Mouse (Mus musculus) heart, postnatal 0 days (tissue): ENCODE results near the gene Zfp248. TPM values are rescaled to one million over a fixed set of nuclear protein-coding genes. Genes with fewer than 3 reads are reported as not detected.
A peak's percentile ranks its signal among the peaks of the same experiment; 100 is the strongest.

ENCODE experiments used
- ATAC-seq: fragments of 200-750 bp; cut with Nextera tagmentation; 2 replicates; pipeline ENCODE4 v1.8.0; 2017; ENCODE audit warnings: low read depth, moderate number of reproducible peaks, moderate library complexity; ENCODE audit not compliant: insufficient read depth
- DNase-seq: peaks from one replicate; pipeline ENCODE4 v3.0.0-alpha.2; 2016; ENCODE audit warnings: low spot score
- H3K27ac ChIP-seq: fragments of 300-500 bp; sonication (generic); 2 replicates; pipeline ENCODE4 v1.5.1; 2014; ENCODE audit warnings: low read depth, mild to moderate bottlenecking
- H3K27me3 ChIP-seq: fragments of 300-500 bp; sonication (generic); 2 replicates; pipeline ENCODE4 v1.6.1; 2014; ENCODE audit warnings: low read length, mixed read lengths; ENCODE audit not compliant: control insufficient read depth, insufficient read depth
- H3K36me3 ChIP-seq: fragments of 300-500 bp; sonication (generic); replicated peaks from 2 replicates; pipeline ENCODE4 v1.6.1; 2014; ENCODE audit warnings: low read length, mixed read lengths; ENCODE audit not compliant: control insufficient read depth, insufficient read depth
- H3K4me1 ChIP-seq: fragments of 300-500 bp; sonication (generic); 2 replicates; pipeline ENCODE4 v1.6.1; 2014; ENCODE audit warnings: antibody characterized with exemption; ENCODE audit not compliant: control insufficient read depth, insufficient read depth
- H3K4me2 ChIP-seq: fragments of 300-500 bp; sonication (generic); 2 replicates; pipeline ENCODE4 v1.6.1; 2014; ENCODE audit warnings: low read depth, mild to moderate bottlenecking, low read length, moderate library complexity
- H3K4me3 ChIP-seq: fragments of 300-500 bp; sonication (generic); 2 replicates; pipeline ENCODE4 v1.5.1; 2014; ENCODE audit warnings: low read depth, low read length
- H3K9ac ChIP-seq: fragments of 300-500 bp; sonication (generic); replicated peaks from 2 replicates; pipeline ENCODE4 v1.6.1; 2014; ENCODE audit warnings: low read depth, low read length, mixed read lengths
- H3K9me3 ChIP-seq: fragments of 300-500 bp; sonication (generic); replicated peaks from 2 replicates; pipeline ENCODE4 v1.6.1; 2016; ENCODE audit warnings: low read length; ENCODE audit not compliant: control insufficient read depth
- CTCF ChIP-seq: IDR thresholded peaks from 2 replicates; pipeline ENCODE4 v1.5.1; 2016; ENCODE audit warnings: antibody characterized with exemption, control low read depth, low read depth
- EP300 ChIP-seq: IDR thresholded peaks from 2 replicates; pipeline ENCODE4 v1.6.1; 2016; ENCODE audit warnings: antibody characterized with exemption, low read depth
- WGBS: fragments of 180-500 bp; shearing (Covaris S2); extraction: QIAGEN DNeasy Blood & Tissue Kit; methylation state at CpG from one replicate; pipeline ENCODE4 v1.1.7; 2014; 5-methylcytosine and 5-hydroxymethylcytosine counted together
- polyA plus RNA-seq: library from polyadenylated mRNA; unstranded; fragments of >200 nt; fragmentation: Nextera tagmentation; extraction: Ambion mirVana; gene quantifications from 2 replicates; pipeline ENCODE4 v1.2.1, GENCODE M21; 2015
- total RNA-seq: library from RNA; depleted of rRNA; stranded (reverse); fragments of >200 nt; gene quantifications from 2 replicates; pipeline ENCODE4 v1.2.3, GENCODE M21; 2014; ENCODE audit warnings: low replicate concordance

Gene Zfp248
- total and polyA plus RNA-seq, 2 experiments from 2014 or later = 2.2 to 2.7 TPM

DNA sequence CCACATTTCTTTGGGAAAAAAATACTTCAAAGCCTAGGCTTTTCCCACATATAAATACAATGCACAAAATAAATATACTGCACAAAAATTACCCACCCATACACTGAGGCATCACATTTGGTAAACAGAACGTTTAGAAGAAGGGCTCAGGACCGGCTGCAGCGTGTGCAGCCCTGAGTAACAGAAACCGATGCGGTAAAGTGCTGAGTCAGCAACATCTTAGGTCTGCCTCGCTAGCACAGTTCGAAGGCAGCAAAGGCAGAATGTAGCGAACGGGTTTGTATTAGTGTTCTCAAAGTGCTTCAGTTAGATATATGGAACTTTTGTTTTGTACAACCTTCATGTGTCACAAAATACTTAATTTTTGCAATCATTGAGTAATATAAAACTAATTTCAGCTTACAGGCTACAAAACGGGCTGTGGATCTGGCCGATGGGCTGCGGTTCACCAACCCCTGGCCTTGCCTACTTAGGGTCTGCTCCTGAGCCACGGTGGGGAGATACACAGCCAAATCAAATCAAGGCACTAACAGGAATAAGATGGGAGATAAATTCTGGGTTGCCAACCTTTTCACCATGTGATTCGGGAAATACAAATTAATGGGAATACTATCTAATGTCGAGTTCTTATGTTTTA is 6.9 kb upstream of the Zfp248 start:
- Histone ChIP-seq H3K4me1 (no peaks in the 10 kb centered on the region), H3K27ac (no peak overlapping the region), H3K9ac (no peak overlapping the region), H3K9me3 (no peaks in the 10 kb centered on the region), H3K36me3 (peaks cover 34% of the 10 kb centered on the region), H3K4me3 (no peak overlapping the region), H3K4me2 (no peak overlapping the region), H3K27me3 (no peaks in the 10 kb centered on the region)
- TF ChIP-seq CTCF (no peak), EP300 (no peak)
- 87% methylated on average over 15 of the region's 15 CpGs for WGBS
- DNase-seq (no peak), ATAC-seq (no peak)

DNA sequence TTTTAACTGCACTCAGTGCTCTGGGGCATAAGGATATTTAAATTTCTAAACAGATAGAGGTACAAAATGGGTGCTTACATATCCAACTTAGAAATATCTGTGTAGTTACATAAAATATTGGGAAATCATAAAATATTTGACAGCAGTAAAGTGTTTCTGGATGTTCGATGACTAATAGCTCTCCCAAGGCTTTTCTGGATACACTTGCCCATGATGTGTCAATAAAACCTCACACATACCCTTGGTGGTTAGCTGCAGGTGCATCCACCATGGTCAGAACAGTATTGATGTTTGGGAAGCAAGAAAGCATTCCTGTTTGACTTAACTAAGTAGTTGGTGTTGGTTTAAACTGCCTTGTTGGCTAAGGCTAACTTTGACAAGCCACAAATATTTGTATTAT is 2.4 kb upstream of the Zfp248 start:
- no peak for TF ChIP-seq EP300
- no peak for TF ChIP-seq CTCF
- no peak overlapping the region for H3K4me2 ChIP-seq
- DNase-seq (no peak), ATAC-seq (no peak)
- WGBS = 83% methylated on average over 1 of the region's 1 CpGs
- no peak overlapping the region for H3K4me3 ChIP-seq
- no peaks in the 10 kb centered on the region for H3K4me1 ChIP-seq
- no peak overlapping the region for H3K9ac ChIP-seq
- H3K9me3 ChIP-seq = no peaks in the 10 kb centered on the region
- no peak overlapping the region for H3K27ac ChIP-seq
- H3K27me3 ChIP-seq = no peaks in the 10 kb centered on the region
- H3K36me3 ChIP-seq = peaks cover 4% of the 10 kb centered on the region; the same call in 1 of the 2 replicates

DNA sequence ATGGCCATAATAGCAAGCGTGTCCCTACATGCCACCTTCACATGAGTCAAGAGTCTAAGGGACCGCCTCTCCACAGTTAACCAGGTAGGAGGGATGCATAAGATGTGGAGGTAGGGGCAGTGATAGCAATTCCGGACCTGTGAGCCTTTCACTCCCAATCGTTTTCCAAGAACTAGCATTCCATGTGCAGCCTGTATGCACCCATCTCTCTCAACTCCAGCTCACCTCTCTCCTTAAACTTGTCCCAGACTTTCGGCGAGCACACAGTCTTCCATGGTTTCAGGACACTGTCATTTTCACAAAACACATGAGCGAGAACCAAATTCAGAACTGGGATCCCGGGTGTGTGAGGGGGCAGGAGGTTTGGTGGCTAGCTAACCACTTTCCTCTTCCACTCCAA is 876 bp downstream of the Zfp248 start:
- Histone ChIP-seq H3K36me3 (no peaks in the 10 kb centered on the region), H3K9me3 (no peaks in the 10 kb centered on the region), H3K27me3 (no peaks in the 10 kb centered on the region), H3K4me3 (peak overlapping the region; percentile 78), H3K9ac (peak overlapping the region; percentile 70), H3K4me2 (peak overlapping the region; percentile 91), H3K27ac (no peak overlapping the region), H3K4me1 (no peaks in the 10 kb centered on the region)
- DNase-seq = no peak
- WGBS = 42% methylated on average over 8 of the region's 8 CpGs
- TF ChIP-seq CTCF = no peak
- TF ChIP-seq EP300 = no peak
- ATAC-seq = no peak

DNA sequence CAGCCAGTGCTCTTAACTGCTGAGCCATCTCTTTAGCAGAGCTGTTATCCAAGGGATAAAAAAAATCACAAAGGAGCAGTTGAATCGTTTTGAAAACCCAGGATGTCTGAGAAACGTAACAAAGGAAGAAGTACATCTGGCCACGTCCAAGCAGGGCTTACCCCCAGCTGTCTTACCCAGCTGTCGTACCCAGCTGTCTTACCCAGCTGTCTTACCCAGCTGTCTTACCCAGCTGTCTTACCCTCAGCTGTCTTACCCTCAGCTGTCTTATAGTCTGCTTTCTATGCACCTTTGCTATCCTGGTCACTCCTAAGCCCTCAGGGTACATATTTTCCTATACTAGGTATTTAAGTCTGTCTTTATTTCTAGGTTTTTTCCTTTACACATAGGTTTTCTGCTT is 23.8 kb downstream of the Zfp248 start:
- Histone ChIP-seq H3K27me3 (no peaks in the 10 kb centered on the region), H3K27ac (no peak overlapping the region), H3K9me3 (peaks cover 21% of the 10 kb centered on the region), H3K36me3 (peaks cover 37% of the 10 kb centered on the region), H3K4me1 (no peaks in the 10 kb centered on the region), H3K4me2 (no peak overlapping the region), H3K4me3 (no peak overlapping the region), H3K9ac (no peak overlapping the region)
- 90% methylated on average over 4 of the region's 4 CpGs for WGBS
- TF ChIP-seq EP300 = no peak
- no peak for TF ChIP-seq CTCF
- no peak for ATAC-seq
- DNase-seq = no peak

DNA sequence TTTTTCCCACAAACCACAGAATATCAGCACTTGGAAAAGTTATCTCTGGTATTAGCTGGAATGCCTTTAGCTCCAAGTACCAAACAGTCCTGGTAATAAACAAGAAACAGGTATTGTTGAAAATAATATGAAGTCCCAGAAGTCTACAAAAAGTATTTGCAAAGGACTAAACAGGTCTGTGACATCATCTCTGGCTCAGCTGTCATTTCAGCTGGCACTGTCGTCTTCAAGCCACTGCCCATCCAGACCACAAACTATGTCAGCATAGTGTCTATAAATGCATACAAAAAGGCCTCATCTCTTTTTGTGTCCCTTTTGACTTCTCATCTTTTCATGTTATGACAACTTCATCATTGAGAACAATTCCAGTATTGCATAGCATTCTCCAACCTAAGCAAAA is 28.7 kb downstream of the Zfp248 start:
- Histone ChIP-seq H3K27me3 (no peaks in the 10 kb centered on the region), H3K9me3 (peaks cover 21% of the 10 kb centered on the region), H3K4me1 (no peaks in the 10 kb centered on the region), H3K27ac (no peak overlapping the region), H3K4me2 (no peak overlapping the region), H3K4me3 (no peak overlapping the region), H3K9ac (no peak overlapping the region), H3K36me3 (peaks cover 37% of the 10 kb centered on the region)
- DNase-seq (no peak), ATAC-seq (no peak)
- TF ChIP-seq EP300 = no peak
- TF ChIP-seq CTCF = no peak
- 83% methylated on average over 1 of the region's 1 CpGs for WGBS
